Mouse (Mus musculus): Measurements from ENCODE around the gene Acaa1a. TPM values are rescaled to one million over a fixed set of nuclear protein-coding genes. Genes with fewer than 3 reads are reported as not detected.

Acaa1a gene
- polyA plus RNA-seq, 1 experiment from 2014 or later, result 81.5 TPM

DNA sequence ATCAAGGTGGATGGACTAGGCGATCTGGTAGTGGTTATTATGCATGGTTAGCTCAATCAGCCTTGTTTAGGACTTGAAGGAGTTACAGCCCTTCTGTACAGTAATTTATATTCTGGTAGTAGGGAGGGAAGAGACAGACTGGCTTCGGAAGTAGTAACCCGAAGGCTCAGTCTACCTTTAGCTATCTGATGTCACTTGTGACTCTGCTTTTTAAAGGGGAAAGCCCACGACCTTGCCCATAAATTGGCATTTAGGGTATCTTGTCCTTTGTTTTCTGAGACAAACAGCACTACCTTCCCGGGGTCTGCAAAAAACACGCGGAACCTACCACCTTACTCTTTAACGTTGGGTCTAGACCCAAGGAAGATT is 720 bp downstream of the Acaa1a start:
- WGBS, result 3% methylated on average over 8 of the region's 8 CpGs
- no peaks in the 10 kb centered on the region for H3K9me3 ChIP-seq (replicated peaks)

DNA sequence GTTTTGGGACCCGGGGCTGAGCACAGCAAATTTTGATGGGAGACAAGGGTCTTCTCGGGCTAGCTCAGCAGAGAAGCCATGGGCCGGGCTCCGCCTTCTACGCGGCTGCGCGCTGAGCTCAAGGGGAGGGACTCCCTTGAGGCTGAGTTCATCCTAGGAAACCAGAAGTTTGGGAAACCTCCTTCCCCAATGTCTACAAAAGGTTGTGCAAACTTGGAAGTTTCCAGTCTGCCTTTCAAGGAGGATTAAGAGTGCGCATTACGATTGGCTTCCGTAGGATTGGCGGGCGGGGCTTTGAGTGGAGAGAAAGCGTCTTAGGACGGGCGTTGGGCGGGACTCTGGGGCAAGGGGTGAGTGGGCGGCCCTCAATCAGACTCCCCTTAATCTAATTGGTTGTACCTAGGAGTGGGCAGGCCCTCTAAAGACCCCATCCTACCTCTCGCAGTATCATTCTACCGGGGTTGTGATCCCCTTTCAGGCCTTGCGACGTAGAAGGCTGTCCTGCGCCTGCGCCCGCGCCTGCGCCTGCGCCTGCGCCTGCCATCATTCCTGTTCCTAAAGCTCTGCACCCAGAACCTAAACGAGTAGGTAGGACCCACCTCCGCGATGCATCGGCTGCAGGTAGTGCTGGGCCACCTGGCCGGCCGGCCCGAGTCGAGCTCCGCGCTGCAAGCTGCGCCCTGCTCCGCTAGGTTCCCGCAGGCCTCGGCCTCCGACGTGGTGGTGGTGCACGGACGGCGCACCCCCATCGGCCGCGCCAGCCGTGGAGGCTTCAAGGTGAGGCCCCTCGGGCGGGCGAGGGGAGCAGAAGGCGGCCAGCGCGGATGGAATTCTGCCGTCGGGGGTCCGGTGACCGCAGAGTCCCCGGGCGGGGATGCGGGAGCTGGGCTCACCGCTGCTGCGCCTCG is 1.7 kb downstream of the Acaa1a start, which contains the start of gene Myd88:
Gene Myd88 (minus strand): TSS at position 503 of the 908 bp plus-strand sequence.
- WGBS, result under 1% methylated on average over 68 of the region's 68 CpGs
- peak within 1 kb of the TSS; percentile 94 for H3K4me2 ChIP-seq

More for the DNA sequence above, 720 bp downstream of the Acaa1a start:
- Histone ChIP-seq H3K9ac (peak overlapping the region; percentile 75), H3K36me3 (peaks cover 19% of the 10 kb centered on the region), H3K4me3 (peak overlapping the region; percentile 84), H3K4me2 (peak overlapping the region; percentile 94), H3K27ac (peak overlapping the region; percentile 93), H3K27me3 (no peaks in the 10 kb centered on the region), H3K4me1 (replicated peaks) (peaks cover 25% of the 10 kb centered on the region)
- ATAC-seq (replicated peaks; ENCODE audit: insufficient number of reproducible peaks, insufficient read depth, low FRiP score, low read depth), result no peak

DNA sequence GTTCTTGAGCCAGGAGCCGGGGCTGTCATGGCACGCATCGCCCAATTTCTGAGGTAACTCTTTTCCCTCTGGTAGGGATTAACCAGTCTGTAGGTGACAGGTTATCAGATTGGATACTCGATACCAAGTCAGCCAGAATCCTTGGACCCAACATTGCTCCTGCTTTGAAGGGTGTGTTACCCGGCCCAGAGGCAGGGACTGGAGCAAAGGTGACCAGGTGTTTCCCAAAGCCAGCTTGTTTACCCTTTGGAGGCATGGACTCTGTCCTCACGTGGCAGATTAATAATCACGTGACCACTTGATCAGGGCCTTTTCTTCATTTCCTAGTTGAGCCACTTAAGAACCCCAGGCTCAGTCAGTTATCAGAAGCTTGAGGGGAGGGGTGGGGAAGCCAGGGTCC is 3.3 kb downstream of the Acaa1a start:
- Histone ChIP-seq H3K36me3 (peaks cover 42% of the 10 kb centered on the region), H3K4me1 (replicated peaks) (peaks cover 25% of the 10 kb centered on the region), H3K9me3 (replicated peaks) (no peaks in the 10 kb centered on the region), H3K9ac (peak overlapping the region; percentile 80; the same call in 1 of the 2 replicates), H3K27me3 (no peaks in the 10 kb centered on the region), H3K27ac (no peak overlapping the region), H3K4me3 (no peak overlapping the region; the same call in 1 of the 2 replicates), H3K4me2 (peak overlapping the region; percentile 94)
- WGBS, result 91% methylated on average over 7 of the region's 7 CpGs
- no peak for ATAC-seq (replicated peaks; ENCODE audit: insufficient number of reproducible peaks, insufficient read depth, low FRiP score, low read depth)

More for the DNA sequence above, 1.7 kb downstream of the Acaa1a start, which contains the start of gene Myd88:
- peak within 1 kb of the TSS; percentile 93 for H3K27ac ChIP-seq
- ATAC-seq (replicated peaks; ENCODE audit: insufficient number of reproducible peaks, insufficient read depth, low FRiP score, low read depth), result peak; percentile 96
- peaks cover 25% of the 10 kb centered on the region for H3K4me1 ChIP-seq (replicated peaks)
- H3K4me3 ChIP-seq, result peak within 1 kb of the TSS; percentile 84
- no peaks in the 10 kb centered on the region for H3K27me3 ChIP-seq
- H3K9ac ChIP-seq, result peak within 1 kb of the TSS; percentile 80
- H3K36me3 ChIP-seq, result peaks cover 29% of the 10 kb centered on the region
- no peaks in the 10 kb centered on the region for H3K9me3 ChIP-seq (replicated peaks)

DNA sequence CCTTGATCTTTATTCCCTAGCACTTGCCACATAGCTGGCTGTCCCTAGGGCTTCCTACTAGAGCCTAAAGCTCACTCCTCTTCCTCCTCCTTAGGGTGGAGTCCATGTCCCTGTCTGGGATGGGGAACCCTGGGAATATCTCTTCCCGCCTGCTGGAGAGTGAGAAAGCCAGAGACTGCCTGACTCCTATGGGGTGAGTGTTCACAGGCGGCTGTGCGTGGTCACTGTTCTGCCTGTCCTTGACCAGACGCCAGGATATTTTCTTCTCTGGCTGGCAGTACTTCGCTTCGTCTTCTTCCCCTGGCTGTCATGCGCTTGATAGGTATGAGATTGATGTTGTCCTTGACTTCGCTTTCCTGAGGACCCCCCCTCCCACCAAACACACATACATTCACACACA is 6.9 kb downstream of the Acaa1a start:
- peaks cover 61% of the 10 kb centered on the region for H3K36me3 ChIP-seq
- H3K27me3 ChIP-seq, result no peaks in the 10 kb centered on the region
- no peak for ATAC-seq (replicated peaks; ENCODE audit: insufficient number of reproducible peaks, insufficient read depth, low FRiP score, low read depth)
- H3K9me3 ChIP-seq (replicated peaks), result no peaks in the 10 kb centered on the region
- 83% methylated on average over 8 of the region's 8 CpGs for WGBS
- no peak overlapping the region for H3K9ac ChIP-seq
- H3K4me3 ChIP-seq, result no peak overlapping the region
- no peak overlapping the region for H3K27ac ChIP-seq
- H3K4me1 ChIP-seq (replicated peaks), result peaks cover 13% of the 10 kb centered on the region
- H3K4me2 ChIP-seq, result no peak overlapping the region

DNA sequence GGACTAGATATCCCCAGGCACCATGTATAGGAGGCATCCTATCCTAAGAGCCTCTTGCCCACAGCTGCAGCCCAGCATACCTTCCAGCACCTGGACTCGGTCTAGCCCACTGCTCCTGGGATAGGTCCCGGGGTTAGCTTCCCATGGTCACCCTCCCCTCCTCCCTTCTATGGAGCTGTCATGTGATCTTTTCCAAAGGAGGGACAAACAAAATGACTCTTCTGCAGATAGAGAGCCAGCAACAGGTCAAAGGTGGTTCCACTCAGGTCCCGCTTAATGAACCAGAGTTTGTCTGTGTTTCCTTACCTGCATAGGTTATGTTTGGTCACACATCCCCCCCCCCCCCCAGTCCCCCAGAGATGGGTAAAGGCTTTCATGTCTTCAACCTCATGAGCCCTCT is 11.1 kb downstream of the Acaa1a start:
- WGBS, result 84% methylated on average over 3 of the region's 3 CpGs
- H3K9me3 ChIP-seq (replicated peaks), result no peaks in the 10 kb centered on the region
- H3K4me1 ChIP-seq (replicated peaks), result no peaks in the 10 kb centered on the region
- no peak overlapping the region for H3K4me3 ChIP-seq
- no peaks in the 10 kb centered on the region for H3K27me3 ChIP-seq
- H3K36me3 ChIP-seq, result peaks cover 40% of the 10 kb centered on the region
- no peak overlapping the region for H3K4me2 ChIP-seq
- no peak for ATAC-seq (replicated peaks; ENCODE audit: insufficient number of reproducible peaks, insufficient read depth, low FRiP score, low read depth)
- H3K27ac ChIP-seq, result no peak overlapping the region
- no peak overlapping the region for H3K9ac ChIP-seq

DNA sequence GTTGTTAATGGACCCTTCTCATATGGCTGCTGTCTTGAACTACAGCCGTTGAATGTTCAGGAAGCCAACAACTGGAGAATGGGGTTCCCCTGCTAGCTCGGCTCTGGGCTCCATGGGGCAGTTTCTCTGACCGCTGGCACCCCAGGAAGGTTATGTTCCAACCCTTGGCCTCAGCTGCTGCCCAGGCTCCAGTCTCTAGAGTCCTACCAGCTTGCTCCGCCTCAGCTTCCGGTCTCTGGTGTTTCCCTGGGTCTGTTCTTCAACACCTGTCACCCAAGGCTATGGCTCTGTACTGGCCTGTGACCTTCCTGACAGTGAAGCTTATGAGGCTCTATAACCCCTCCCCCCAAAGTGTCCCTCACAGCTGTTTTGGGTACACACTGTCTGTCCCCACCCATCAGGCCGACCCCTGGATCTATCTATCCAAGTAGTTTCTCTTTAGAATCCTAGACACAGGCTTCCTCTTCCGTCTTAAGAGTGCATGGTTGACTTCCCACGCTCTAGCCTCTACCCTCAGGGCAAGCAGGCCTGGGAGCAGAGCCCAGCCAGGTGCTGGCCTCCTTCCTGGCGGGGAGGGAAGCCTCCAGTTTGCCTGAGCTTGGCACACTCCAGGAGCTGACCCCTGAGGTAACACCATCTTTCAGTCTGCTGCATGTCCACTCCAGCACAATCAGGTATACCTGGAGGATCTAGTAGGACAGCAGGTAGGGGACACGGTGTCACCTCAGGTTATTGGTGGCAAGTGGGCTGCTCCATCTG is 11.7 kb downstream of the Acaa1a start:
- no peak overlapping the region for H3K4me2 ChIP-seq
- WGBS, result 88% methylated on average over 10 of the region's 10 CpGs
- no peak overlapping the region for H3K27ac ChIP-seq
- peaks cover 34% of the 10 kb centered on the region for H3K36me3 ChIP-seq
- no peak for ATAC-seq (replicated peaks; ENCODE audit: insufficient number of reproducible peaks, insufficient read depth, low FRiP score, low read depth)
- H3K4me3 ChIP-seq, result no peak overlapping the region
- no peaks in the 10 kb centered on the region for H3K4me1 ChIP-seq (replicated peaks)
- no peaks in the 10 kb centered on the region for H3K27me3 ChIP-seq
- no peaks in the 10 kb centered on the region for H3K9me3 ChIP-seq (replicated peaks)
- no peak overlapping the region for H3K9ac ChIP-seq

DNA sequence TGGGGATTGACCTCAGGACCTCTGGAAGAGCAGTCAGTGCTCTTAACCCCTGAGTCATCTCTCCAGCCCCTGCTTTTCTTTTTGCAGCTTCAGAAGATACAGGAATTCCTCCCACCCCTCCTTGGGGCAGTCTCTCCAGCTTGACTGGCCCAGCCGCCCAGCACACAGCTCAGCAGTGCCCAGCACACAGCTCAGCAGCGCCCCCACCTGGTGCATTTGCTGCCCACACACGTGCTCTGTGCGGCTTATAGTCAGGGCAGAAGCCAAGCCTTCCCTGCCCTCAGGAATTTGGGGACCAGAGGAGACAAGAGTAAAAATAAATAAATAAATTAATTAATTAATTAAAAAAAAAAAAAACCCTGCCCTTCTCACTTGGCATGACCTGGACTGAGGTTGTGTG is 12.6 kb downstream of the Acaa1a start:
- Histone ChIP-seq H3K4me1 (replicated peaks) (no peaks in the 10 kb centered on the region), H3K4me2 (no peak overlapping the region), H3K27ac (no peak overlapping the region), H3K4me3 (no peak overlapping the region), H3K9ac (no peak overlapping the region), H3K36me3 (peaks cover 27% of the 10 kb centered on the region), H3K27me3 (no peaks in the 10 kb centered on the region), H3K9me3 (replicated peaks) (no peaks in the 10 kb centered on the region)
- 34% methylated on average over 4 of the region's 4 CpGs for WGBS
- ATAC-seq (replicated peaks; ENCODE audit: insufficient number of reproducible peaks, insufficient read depth, low FRiP score, low read depth), result peak; percentile 79

DNA sequence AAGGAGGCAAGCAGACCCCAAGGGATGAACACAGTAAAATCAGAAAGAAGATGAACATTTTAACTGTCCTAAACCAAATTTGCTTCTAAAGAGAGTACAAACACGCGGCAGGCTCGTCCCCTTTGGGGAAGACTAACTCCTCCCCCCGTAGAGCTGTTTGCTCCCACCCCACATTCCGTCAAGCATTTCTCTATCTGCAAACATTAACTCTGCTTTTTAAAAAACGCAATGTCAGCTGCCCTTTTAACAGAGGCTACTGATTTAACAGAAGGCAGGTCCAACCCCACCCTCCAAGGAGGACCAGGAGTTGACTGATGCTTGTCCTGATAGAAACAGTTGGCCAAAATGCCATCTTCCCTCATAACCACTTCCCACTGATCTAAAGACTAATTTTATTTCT is 14.4 kb downstream of the Acaa1a start:
- Histone ChIP-seq H3K4me1 (replicated peaks) (peaks cover 8% of the 10 kb centered on the region), H3K9me3 (replicated peaks) (no peaks in the 10 kb centered on the region), H3K4me2 (no peak overlapping the region), H3K36me3 (peaks cover 15% of the 10 kb centered on the region; the same call in 1 of the 2 replicates), H3K4me3 (no peak overlapping the region), H3K27me3 (no peaks in the 10 kb centered on the region), H3K27ac (no peak overlapping the region), H3K9ac (no peak overlapping the region)
- no peak for ATAC-seq (replicated peaks; ENCODE audit: insufficient number of reproducible peaks, insufficient read depth, low FRiP score, low read depth)
- WGBS, result 73% methylated on average over 6 of the region's 6 CpGs

DNA sequence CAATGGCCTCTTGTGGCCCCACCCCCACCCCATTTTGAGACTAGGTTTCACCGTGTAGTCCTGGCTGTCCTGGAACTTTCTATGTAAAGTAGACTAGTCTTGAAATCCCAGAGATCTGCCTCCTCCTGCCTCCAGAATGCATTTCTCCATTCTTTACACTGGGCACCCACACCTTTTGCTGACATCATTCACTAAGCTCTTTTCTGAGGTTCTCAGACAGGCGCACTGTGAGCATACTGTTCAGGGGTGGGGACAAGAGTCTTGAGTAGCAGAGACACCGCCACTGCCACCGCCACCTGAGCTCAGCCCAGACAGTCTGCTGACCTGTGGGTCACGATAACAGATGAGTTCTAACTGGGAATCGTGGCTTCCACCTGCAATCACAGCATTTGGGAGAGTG is 16.5 kb downstream of the Acaa1a start:
- Histone ChIP-seq H3K4me1 (replicated peaks) (peaks cover 8% of the 10 kb centered on the region), H3K9ac (no peak overlapping the region), H3K27ac (no peak overlapping the region), H3K9me3 (replicated peaks) (no peaks in the 10 kb centered on the region), H3K4me3 (no peak overlapping the region), H3K4me2 (no peak overlapping the region), H3K27me3 (no peaks in the 10 kb centered on the region), H3K36me3 (peaks cover 5% of the 10 kb centered on the region; the same call in 1 of the 2 replicates)
- no peak for ATAC-seq (replicated peaks; ENCODE audit: insufficient number of reproducible peaks, insufficient read depth, low FRiP score, low read depth)
- 74% methylated on average over 6 of the region's 6 CpGs for WGBS

DNA sequence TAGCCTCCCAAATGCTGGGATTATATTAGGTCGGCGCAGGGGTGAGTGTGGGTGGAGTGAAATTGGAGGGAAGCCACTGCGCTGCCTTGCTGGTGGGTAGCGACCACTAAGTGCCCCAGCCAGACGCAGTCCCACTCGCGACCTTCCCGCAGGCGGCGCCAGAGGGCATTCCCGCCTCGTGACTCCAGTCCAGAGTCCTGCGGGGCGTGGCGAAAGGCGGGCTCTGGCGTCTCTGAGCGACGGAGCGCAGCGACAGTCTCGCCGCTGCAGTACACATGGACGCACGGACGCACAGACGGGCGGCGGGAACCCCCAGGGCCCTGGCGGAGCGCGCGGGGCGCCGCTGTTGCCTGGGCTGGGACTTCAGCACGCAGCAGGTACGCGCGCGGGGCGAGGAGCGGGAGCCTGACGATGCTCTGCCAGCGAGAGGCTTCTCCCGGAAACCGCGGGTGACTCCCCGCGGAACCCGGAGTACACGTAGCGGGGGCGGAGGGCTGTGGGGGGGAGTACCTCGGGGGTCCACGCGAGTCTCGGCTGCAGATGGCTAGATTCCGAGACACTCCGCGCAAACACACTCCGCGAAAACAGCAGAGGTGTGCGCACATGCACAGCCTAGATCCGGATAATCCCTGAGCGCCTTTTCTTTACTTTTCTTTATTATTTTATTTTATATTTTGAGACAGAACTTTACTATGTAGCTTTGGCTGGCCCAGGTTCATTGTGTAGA is 18.0 kb downstream of the Acaa1a start, which contains the start of gene Xylb:
Gene Xylb (plus strand): TSS at position 51 of the 727 bp plus-strand sequence.
- Histone ChIP-seq H3K4me3 (peak within 1 kb of the TSS; percentile 83), H3K36me3 (no peaks in the 10 kb centered on the region), H3K27me3 (no peaks in the 10 kb centered on the region), H3K27ac (no peak within 1 kb of the TSS), H3K9me3 (replicated peaks) (no peaks in the 10 kb centered on the region), H3K9ac (peak within 1 kb of the TSS; percentile 81), H3K4me1 (replicated peaks) (peaks cover 8% of the 10 kb centered on the region), H3K4me2 (peak within 1 kb of the TSS; percentile 99)
- peak; percentile 91 for ATAC-seq (replicated peaks; ENCODE audit: insufficient number of reproducible peaks, insufficient read depth, low FRiP score, low read depth)
- 3% methylated on average over 65 of the region's 65 CpGs for WGBS

DNA sequence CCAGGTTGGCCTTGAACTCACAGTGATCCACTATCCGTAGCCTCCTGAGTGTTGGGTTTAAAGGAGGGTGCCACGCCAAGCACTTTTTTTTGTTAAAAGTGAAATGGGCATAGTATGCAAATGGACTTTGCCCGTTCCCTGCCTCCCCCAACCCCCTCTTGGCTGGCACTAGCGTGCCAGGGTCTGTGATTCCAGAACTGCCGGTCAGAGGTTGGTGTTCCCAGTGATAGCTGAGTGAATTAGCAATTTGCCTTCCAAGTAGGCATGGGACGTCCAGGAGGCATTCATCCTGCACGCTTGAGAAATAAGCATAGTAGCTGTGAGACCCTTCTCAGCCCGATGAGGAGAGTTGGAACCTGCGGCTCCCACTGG is 18.6 kb downstream of the Acaa1a start:
- peak overlapping the region; percentile 83 for H3K4me3 ChIP-seq
- peak overlapping the region; percentile 99 for H3K4me2 ChIP-seq
- H3K4me1 ChIP-seq (replicated peaks), result peaks cover 14% of the 10 kb centered on the region
- H3K36me3 ChIP-seq, result no peaks in the 10 kb centered on the region
- no peak overlapping the region for H3K27ac ChIP-seq
- H3K9me3 ChIP-seq (replicated peaks), result no peaks in the 10 kb centered on the region
- no peak for ATAC-seq (replicated peaks; ENCODE audit: insufficient number of reproducible peaks, insufficient read depth, low FRiP score, low read depth)
- WGBS, result 47% methylated on average over 9 of the region's 9 CpGs
- peak overlapping the region; percentile 81; the same call in 1 of the 2 replicates for H3K9ac ChIP-seq
- no peaks in the 10 kb centered on the region for H3K27me3 ChIP-seq

Measured in heart, embryonic 15.5 days (tissue).